8 mouse cellular contexts compared by ENCODE assay signal in the genomic region with DNA sequence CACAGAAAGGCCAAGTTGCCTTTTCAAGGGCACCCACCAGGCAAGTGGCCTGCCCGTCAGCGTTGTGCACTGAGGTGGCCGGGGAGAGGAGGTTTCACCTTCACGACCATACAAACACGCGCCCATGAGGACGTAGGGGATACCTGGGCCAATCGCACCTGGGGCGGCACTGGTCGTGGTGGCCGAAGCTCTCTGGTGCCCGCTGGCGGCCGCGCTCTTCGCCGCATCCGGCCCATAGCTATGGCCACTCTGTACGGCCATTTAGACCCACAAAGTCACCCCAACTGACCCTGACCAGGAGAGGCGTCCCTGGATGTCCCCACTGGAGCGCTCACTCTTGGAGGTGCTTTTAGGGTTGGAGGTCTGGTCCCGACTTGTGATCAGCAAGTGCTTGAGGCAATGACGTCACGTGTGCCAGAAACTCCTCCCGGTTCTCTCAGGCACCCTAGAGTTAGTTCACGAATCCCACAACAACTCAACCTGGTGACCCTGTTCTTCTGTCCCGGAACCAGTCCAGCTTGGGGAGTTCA. TPM values are rescaled to one million over a fixed set of nuclear protein-coding genes. Genes with fewer than 3 reads are reported as not detected.
DNase-seq lines count a peak whose midpoint lies in the region; ATAC-seq and TF ChIP-seq lines count a peak whose summit lies in the region.

No protein-coding gene starts in this region.

- POLR2A ChIA-PET in Patski (lab: Charles Lee), result no interaction called here

- H3K9ac ChIP-seq in hindbrain, embryonic 11.5 days (ENCODE audit: low read depth, low read length), result peak overlapping the region; percentile 16; the same call in 1 of the 2 replicates
- H3K9ac ChIP-seq in lung, embryonic 14.5 days, result peak overlapping the region; percentile 48

- ATAC-seq in Patski, result no peak
- peak; percentile 74 for ATAC-seq in hindbrain, embryonic 11.5 days (ENCODE audit: low FRiP score)
- ATAC-seq in lung, embryonic 14.5 days (ENCODE audit: insufficient read depth), result peak; percentile 86
- ATAC-seq in neutrophil, adult 5-6 weeks (ENCODE audit: extremely low read depth, insufficient number of reproducible peaks, low FRiP score, poor library complexity, severe bottlenecking), result peak; percentile 34

- TF ChIP-seq CTCF in Patski (IDR thresholded peaks at IDR 0.05), result peak; percentile 58
- peak; percentile 71 for TF ChIP-seq CTCF in lung, embryonic 14.5 days (IDR thresholded peaks at IDR 0.05; ENCODE audit: low read depth)

- no peak for DNase-seq in Patski (ENCODE audit: low read depth, low spot score)
- DNase-seq in cerebellum, postnatal 10 days, result peak; percentile 82 to 86
- DNase-seq in frontal cortex, postnatal 14 days (ENCODE audit: low spot score in 2 of 2), result peak; percentile 50 to 52
- peak; percentile 61 for DNase-seq in hindbrain, embryonic 11.5 days (ENCODE audit: low spot score)
- peak; percentile 17 for DNase-seq in layer of hippocampus, adult 9-10 months (ENCODE audit: low spot score)
- peak; percentile 77 for DNase-seq in lung, embryonic 14.5 days
- DNase-seq in testis, postnatal 14 days (ENCODE audit: low spot score), result peak; percentile 52

- H3K27me3 ChIP-seq in Patski, result no peaks in the 10 kb centered on the region
- H3K27me3 ChIP-seq in hindbrain, embryonic 11.5 days (ENCODE audit: control insufficient read depth, insufficient read depth, low read length), result no peaks in the 10 kb centered on the region
- H3K27me3 ChIP-seq in lung, embryonic 14.5 days (ENCODE audit: insufficient read depth, low read length), result no peaks in the 10 kb centered on the region

- H3K4me1 ChIP-seq in hindbrain, embryonic 11.5 days (replicated peaks; ENCODE audit: control insufficient read depth, insufficient read depth, low read length), result no peaks in the 10 kb centered on the region
- H3K4me1 ChIP-seq in lung, embryonic 14.5 days (ENCODE audit: insufficient read depth), result no peaks in the 10 kb centered on the region

- WGBS in hindbrain, embryonic 11.5 days, result 2% methylated on average over 27 of the region's 27 CpGs
- WGBS in lung, embryonic 14.5 days, result under 1% methylated on average over 27 of the region's 27 CpGs

- 0 out of 2 replicates have a peak, but pooled peaks cover 4% of the 10 kb centered on the region for H3K36me3 ChIP-seq in hindbrain, embryonic 11.5 days (ENCODE audit: control insufficient read depth, insufficient read depth, low read length)
- H3K36me3 ChIP-seq in lung, embryonic 14.5 days (ENCODE audit: insufficient read depth), result peaks cover 37% of the 10 kb centered on the region

- in situ Hi-C loops in Patski (cut with MboI; ENCODE audit: low pct_unique_long_range_greater_than_20kb), result no loop called here

- CTCF ChIA-PET in Patski (lab: Charles Lee), result interaction anchor here (1.1 to 3.0 kb wide), 5 partner anchors 9 to 104 kb away, joined by 3 to 21 read pairs (median 3); no protein-coding TSS in a partner anchor

- peak overlapping the region; percentile 27 for H3K4me3 ChIP-seq in hindbrain, embryonic 11.5 days (ENCODE audit: low read depth, low read length)
- peak overlapping the region; percentile 39 for H3K4me3 ChIP-seq in lung, embryonic 14.5 days (ENCODE audit: low read depth, low read length)

- no peaks in the 10 kb centered on the region for H3K9me3 ChIP-seq in hindbrain, embryonic 11.5 days (ENCODE audit: control insufficient read depth, low read length)
- no peaks in the 10 kb centered on the region for H3K9me3 ChIP-seq in lung, embryonic 14.5 days (ENCODE audit: low read depth, low read length)

- H3K27ac ChIP-seq in hindbrain, embryonic 11.5 days (ENCODE audit: low read depth, low read length), result no peak overlapping the region
- H3K27ac ChIP-seq in lung, embryonic 14.5 days (ENCODE audit: low read depth), result peak overlapping the region; percentile 31; the same call in 1 of the 2 replicates

- peak overlapping the region; percentile 43 for H3K4me2 ChIP-seq in hindbrain, embryonic 11.5 days (replicated peaks; ENCODE audit: low read depth, low read length)
- peak overlapping the region; percentile 90 for H3K4me2 ChIP-seq in lung, embryonic 14.5 days

RNA-seq across cellular contexts. Expression of a gene that starts 11.3 kb away (rescaled TPM):
- 58.9 TPM for polyA plus RNA-seq in Patski (2021)
- 39.4 and 41.8 TPM in 2 replicates for polyA plus RNA-seq in hindbrain, embryonic 11.5 days (2014; fragmentation: Nextera tagmentation; extraction: Ambion mirVana)
- 40.3 and 40.9 TPM in 2 replicates for polyA plus RNA-seq in lung, embryonic 14.5 days (2014; fragmentation: Nextera tagmentation; extraction: Ambion mirVana)
- total RNA-seq in neutrophil, adult 5-6 weeks (2017), result 3.1 and 5.1 TPM in 2 replicates

RNA-seq across cellular contexts. Expression of a gene that starts 33.1 kb away (rescaled TPM):
- polyA plus RNA-seq in Patski (2021), result 44.9 TPM
- polyA plus RNA-seq in hindbrain, embryonic 11.5 days (2014; fragmentation: Nextera tagmentation; extraction: Ambion mirVana), result 3.0 and 5.1 TPM in 2 replicates
- polyA plus RNA-seq in lung, embryonic 14.5 days (2014; fragmentation: Nextera tagmentation; extraction: Ambion mirVana), result 9.3 and 11.4 TPM in 2 replicates
- total RNA-seq in neutrophil, adult 5-6 weeks (2017), result 0.93 and 0.98 TPM in 2 replicates

RNA-seq across cellular contexts. Expression of a gene that starts 47.8 kb away (rescaled TPM):
- 35.0 TPM for polyA plus RNA-seq in Patski (2021)
- polyA plus RNA-seq in hindbrain, embryonic 11.5 days (2014; fragmentation: Nextera tagmentation; extraction: Ambion mirVana), result 43.9 and 52.7 TPM in 2 replicates
- 33.3 and 34.3 TPM in 2 replicates for polyA plus RNA-seq in lung, embryonic 14.5 days (2014; fragmentation: Nextera tagmentation; extraction: Ambion mirVana)
- 159 and 166 TPM in 2 replicates for total RNA-seq in neutrophil, adult 5-6 weeks (2017)
